Mouse (Mus musculus) frontal cortex, adult (tissue): ENCODE measurements around the gene Olfr194.
A peak's percentile ranks its signal among the peaks of the same experiment; 100 is the strongest.
"Not testable (repeated sequence)": the region's sequence is repeated elsewhere in the genome, so short reads cannot be mapped to it uniquely, and the experiment has no call there.

Source experiments
- ATAC-seq: cut with Nextera tagmentation; 2 replicates; pipeline ENCODE4 v1.9.2; 2017; ENCODE audit warnings: mild to moderate bottlenecking, moderate library complexity, mixed read lengths; ENCODE audit not compliant: low TSS enrichment

Gene Olfr194

GRCm38 (mm10) chr16:59120969-59121368 lies at the start of gene Olfr194:
TSS of gene Olfr194 (minus strand) at chr16:59121069.
- ATAC-seq: no peak

- no peak for ATAC-seq
These were observed 49.5 kb upstream of the Olfr194 start, which contains the start of gene Olfr196 for GRCm38 (mm10) chr16:59170354-59170753. TSS of gene Olfr196 (minus strand) at chr16:59170454.

GRCm38 (mm10) chr16:59151996-59152395 lies 31.1 kb upstream of the Olfr194 start:
- no peak for ATAC-seq

GRCm38 (mm10) chr16:59146746-59147145 lies 25.9 kb upstream of the Olfr194 start, which contains the start of gene Olfr195:
TSS of gene Olfr195 (plus strand) at chr16:59147046.
- no peak for ATAC-seq

GRCm38 (mm10) chr16:59141105-59141504 lies 20.2 kb upstream of the Olfr194 start:
- no peak for ATAC-seq

GRCm38 (mm10) chr16:59130740-59131139 lies 9.9 kb upstream of the Olfr194 start:
- peak; percentile 99 for ATAC-seq

- no peak for ATAC-seq
These were observed 9.1 kb downstream of the Olfr194 start, which contains the start of gene Olfr193 for GRCm38 (mm10) chr16:59111781-59112180. TSS of gene Olfr193 (minus strand) at chr16:59111881.

- ATAC-seq: not testable (repeated sequence)
These were observed 12.3 kb downstream of the Olfr194 start for GRCm38 (mm10) chr16:59108522-59108921.

GRCm38 (mm10) chr16:59105312-59105711 lies 15.6 kb downstream of the Olfr194 start:
- ATAC-seq: no peak

- not testable (repeated sequence) for ATAC-seq
These were observed 31.1 kb downstream of the Olfr194 start, which contains the start of gene Olfr191 for GRCm38 (mm10) chr16:59089722-59090121. TSS of gene Olfr191 (minus strand) at chr16:59089822.

- not testable (repeated sequence) for ATAC-seq
These were observed 39.8 kb downstream of the Olfr194 start for GRCm38 (mm10) chr16:59081113-59081512.

- ATAC-seq: no peak
These were observed 43.0 kb downstream of the Olfr194 start, which contains the start of gene Olfr190 for GRCm38 (mm10) chr16:59077905-59078304. TSS of gene Olfr190 (minus strand) at chr16:59078005.

- ATAC-seq: no peak
These were observed 47.3 kb downstream of the Olfr194 start for GRCm38 (mm10) chr16:59073520-59073919.

- ATAC-seq: no peak
These were observed 49.1 kb downstream of the Olfr194 start for GRCm38 (mm10) chr16:59071755-59072154.
